Mouse (Mus musculus): ENCODE results near the gene Plekhg3. TPM values are rescaled to one million over a fixed set of nuclear protein-coding genes. Genes with fewer than 3 reads are reported as not detected.

Gene Plekhg3
- 10 to 100 TPM; 22.7 to 24.6 TPM for total RNA-seq (2021)

- intact Hi-C loops (cut with DNase I): no loop called here
- DNase-seq: no peak
Measured at GRCm38 (mm10) chr12:76530580-76531139, at the start of gene Plekhg3. Gene Plekhg3, plus strand, starts transcription at chr12:76530891.

DNA sequence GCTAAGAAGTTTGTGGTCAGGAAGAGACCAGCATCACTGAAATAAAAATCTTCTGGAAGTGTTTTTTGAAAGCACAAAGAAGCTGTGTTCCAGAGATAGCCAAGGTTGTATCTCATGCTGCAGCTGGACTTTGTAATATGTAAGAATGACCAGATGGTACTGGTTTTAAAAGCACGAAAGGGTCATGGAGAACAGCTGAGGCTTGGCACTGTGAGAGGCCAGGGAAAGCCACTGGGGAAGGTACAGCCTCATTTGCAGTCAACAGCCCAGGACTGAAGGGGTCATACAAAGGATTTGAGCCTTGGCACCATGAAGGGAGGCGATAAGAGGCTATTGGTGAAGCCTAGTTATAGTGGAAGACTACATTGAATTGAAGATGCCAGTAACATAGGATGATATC, 48.2 kb upstream of the Plekhg3 start:
- peak; percentile 57 to 68 for DNase-seq
- intact Hi-C loops (cut with DNase I): no loop called here

DNA sequence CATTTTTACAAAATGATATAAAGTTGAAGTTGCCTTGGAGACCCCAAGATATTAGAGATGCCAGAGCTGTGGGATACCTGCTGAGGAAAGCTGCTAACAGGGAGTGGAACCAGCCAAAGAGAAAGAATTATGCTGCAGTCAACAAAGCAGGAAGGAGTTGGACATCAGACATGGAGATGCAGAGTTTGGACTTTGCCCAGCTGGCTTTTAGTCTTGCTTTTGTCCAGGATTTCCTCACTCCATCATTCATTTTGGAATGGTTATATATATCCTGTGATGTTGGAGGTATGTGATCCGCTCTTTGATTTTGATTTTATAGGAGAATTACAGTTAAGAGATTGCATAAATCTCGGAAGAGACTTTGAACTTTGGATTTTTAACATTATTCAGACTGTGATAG, 47.7 kb upstream of the Plekhg3 start:
- intact Hi-C loops (cut with DNase I): no loop called here
- DNase-seq: no peak

DNA sequence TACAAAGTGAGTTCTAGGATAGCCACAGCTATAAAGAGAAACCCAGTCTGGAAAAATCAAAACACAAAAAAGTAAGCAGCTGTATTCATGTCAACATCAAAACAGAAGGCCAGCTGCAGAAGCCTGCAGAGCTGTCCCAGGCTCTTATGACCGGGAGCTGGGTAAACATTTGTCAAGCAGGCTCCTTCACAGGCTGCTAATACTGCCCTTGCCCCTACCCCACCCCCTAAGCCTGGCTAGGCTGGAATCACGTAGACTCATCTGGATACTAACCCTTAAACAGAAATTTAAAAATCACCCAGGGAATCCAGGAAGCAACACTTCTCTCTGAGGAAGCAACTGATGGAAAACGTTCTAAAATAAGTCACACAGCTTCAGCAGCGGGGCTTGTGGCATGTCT, 45.8 kb upstream of the Plekhg3 start:
- no peak for DNase-seq
- intact Hi-C loops (cut with DNase I): no loop called here

- no peak for DNase-seq
- intact Hi-C loops (cut with DNase I): no loop called here
Measured at GRCm38 (mm10) chr12:76485381-76485780, 45.3 kb upstream of the Plekhg3 start.

DNA sequence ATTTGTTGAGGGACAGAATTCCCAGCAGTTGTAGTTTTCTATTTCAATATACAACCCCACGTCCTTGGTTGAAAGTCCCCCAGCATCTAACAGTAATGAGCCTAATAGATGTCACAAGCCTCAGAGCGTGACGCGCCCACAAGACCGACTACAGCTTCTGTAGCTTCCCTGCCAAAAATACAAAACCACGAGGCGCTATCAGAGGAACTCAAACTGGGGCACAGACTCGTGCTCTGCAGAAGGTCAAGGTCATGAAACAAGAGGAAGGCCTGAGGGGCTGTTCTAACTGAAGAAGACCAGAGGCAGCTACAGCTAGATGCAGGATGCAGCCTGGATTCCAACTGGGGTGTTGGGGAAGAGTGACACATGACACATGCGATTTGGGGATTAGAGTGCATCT, 43.7 kb upstream of the Plekhg3 start:
- intact Hi-C loops (cut with DNase I): no loop called here
- DNase-seq: no peak

DNA sequence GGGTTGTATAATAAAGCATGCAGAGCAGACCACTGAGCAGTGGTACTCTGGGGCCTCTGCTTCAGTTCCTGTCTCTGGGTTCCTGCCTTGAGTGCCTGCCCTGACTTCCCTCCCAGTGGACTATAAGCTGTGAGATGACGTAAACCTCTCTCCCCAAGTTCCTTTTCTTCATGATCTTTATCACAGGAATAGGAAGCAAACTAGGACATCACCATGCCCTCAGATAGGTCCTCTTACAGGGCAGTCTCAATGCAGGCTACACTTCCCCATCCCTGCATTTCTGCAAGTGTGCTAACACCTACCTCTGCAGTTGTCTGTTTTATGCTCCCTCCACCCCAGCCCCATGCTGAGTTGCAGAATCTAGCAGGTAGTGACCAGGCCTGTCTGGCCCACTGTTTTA, 39.9 kb upstream of the Plekhg3 start:
- intact Hi-C loops (cut with DNase I): loop anchor here (10.0 kb wide), 1 partner anchor 224 kb away; the partner anchor contains the start of gene Sptb
- DNase-seq: no peak

DNA sequence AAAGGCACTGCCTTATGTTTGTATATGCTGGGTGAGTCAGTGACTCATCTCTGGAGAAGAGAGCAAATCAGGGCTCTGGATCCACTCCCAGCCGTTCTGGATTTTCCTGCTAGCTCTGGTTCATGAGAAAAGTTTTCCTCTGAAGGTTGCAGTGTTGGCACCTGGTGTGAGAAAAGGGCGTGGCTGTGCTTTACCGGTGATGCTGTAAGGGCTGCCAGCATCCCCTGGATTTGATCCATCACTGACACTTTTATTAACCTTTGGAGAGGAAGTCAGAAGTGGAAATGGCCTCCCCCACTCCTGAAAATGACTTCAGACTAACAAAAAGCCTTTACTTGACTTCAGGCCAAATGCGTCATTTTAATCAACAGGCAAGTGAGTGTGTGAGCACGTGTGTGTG, 37.2 kb upstream of the Plekhg3 start:
- DNase-seq: peak; percentile 73 to 78
- intact Hi-C loops (cut with DNase I): loop anchor here (2.0 to 10.0 kb wide), 2 partner anchors 15 to 221 kb away; partner anchors contain the start of gene Sptb

DNA sequence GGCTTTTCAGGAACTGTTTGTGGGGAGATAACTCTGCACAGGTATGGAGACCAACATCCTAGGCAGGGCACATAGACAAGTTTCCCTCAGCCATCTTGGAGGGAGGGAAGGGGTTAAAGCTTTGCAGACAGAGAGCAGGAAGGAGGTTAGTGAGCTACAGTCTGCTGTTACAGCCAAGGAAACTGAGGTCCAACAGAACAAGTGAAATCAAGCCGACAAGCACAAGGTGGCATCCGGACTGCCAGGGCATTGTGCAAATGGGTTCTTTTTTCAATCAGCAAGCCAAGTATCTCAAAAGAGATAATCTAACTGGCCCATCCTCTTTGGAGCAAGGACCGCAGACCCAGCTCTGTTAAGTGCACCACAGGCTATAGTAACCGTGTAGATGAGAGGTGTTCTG, 35.3 kb upstream of the Plekhg3 start:
- no peak for DNase-seq
- intact Hi-C loops (cut with DNase I): loop anchor here (10.0 kb wide), 1 partner anchor 219 kb away; the partner anchor contains the start of gene Sptb

GRCm38 (mm10) chr12:76496324-76496723, 34.4 kb upstream of the Plekhg3 start:
- intact Hi-C loops (cut with DNase I): loop anchor here (1.0 to 10.0 kb wide), 3 partner anchors 39 to 218 kb away; partner anchors contain the start of gene Sptb
- DNase-seq: peak; percentile 79 to 84

DNA sequence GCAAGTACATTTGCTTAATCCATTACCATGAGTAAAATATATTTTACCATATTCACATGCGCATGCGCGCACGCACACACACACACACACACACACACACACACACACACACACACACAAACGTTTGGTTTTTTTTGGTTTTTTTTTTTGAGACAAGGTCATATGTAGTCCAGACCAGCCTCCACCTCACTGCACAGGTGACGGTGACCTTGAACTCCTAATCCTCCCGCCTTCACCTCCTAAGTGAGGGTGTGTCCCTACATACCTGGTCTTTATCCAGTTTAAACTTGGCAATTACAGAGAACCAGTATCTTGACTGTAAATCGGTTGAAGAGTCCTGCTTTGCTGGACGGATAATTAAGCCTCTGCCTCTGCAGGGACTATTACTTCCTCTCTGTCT, 31.4 kb upstream of the Plekhg3 start:
- DNase-seq: no peak
- intact Hi-C loops (cut with DNase I): loop anchor here (10.0 kb wide), 1 partner anchor 216 kb away; the partner anchor contains the start of gene Sptb

DNA sequence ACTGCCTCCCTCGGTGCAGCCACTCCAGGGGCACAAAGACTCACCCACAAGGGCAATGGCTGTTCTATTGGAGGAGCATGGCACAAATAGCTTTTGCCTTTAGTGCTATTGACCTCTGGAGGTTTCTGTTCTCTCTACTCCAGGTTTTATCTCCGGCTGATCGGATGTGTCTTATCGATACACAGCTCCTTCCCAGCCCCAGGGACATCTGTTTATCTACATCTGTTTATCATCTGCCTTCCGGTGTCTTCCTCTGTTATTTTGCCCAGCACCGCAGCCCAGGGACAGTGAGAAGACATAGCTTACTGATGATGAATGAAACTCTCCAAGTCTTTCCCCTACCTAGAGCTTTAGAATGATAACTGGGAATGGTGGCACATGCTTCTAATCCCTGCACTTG, 30.6 kb upstream of the Plekhg3 start:
- intact Hi-C loops (cut with DNase I): no loop called here
- no peak for DNase-seq

GRCm38 (mm10) chr12:76500896-76501295, 29.8 kb upstream of the Plekhg3 start:
- intact Hi-C loops (cut with DNase I): no loop called here

DNA sequence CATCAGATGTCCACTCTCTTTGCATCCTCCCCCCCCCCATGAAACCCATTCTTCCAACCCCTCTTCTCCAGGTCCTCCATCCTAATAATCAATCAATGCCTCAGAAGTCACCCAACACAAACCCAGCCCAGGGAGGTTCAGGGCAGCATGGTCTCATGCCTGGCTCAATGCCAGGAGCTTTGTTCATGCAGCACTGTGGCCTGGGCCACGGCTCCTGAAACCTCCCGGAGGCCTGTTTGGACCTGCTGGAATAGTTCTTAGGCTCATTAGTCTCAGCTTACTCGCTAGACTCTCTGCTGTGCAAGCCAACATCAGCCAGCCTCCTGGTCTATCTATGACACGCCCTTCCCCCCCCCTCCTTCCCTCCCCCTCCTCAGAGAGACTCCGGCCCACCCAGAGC, 27.7 kb upstream of the Plekhg3 start:
- no peak for DNase-seq
- intact Hi-C loops (cut with DNase I): no loop called here

More at GRCm38 (mm10) chr12:76500896-76501295, 29.8 kb upstream of the Plekhg3 start:
- no peak for DNase-seq

- intact Hi-C loops (cut with DNase I): no loop called here
- DNase-seq: peak; percentile 74 to 75
Measured at GRCm38 (mm10) chr12:76506522-76506921, 24.2 kb upstream of the Plekhg3 start.

GRCm38 (mm10) chr12:76507791-76508190, 22.9 kb upstream of the Plekhg3 start:
- DNase-seq: no peak
- intact Hi-C loops (cut with DNase I): no loop called here

DNA sequence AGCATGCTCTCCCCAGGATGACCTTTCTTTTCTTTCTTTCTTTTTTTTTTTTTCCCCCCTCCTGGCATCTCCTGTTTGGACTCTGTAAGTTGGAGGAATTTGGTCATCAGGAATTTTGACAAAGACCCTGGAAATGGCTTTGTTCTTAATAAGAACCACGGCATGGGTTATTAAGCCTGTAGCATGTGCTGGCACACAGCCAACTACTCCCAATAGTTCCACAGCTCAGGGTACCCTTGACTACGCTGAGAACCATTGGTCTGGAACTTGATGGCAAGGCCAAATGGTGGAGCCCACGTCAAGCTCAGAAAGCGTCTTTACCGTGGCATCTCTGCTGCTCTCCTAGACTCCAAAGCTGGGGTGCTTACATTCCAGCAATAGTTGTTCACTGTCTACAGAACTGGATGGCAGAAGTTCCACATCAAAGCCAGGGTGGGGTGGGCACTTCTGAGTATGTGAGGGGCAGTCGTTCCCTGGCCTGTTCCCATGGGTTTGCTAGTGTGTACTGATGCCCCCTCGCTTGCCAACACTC, 21.7 kb upstream of the Plekhg3 start:
- intact Hi-C loops (cut with DNase I): no loop called here

GRCm38 (mm10) chr12:76512731-76513130, 18.0 kb upstream of the Plekhg3 start:
- intact Hi-C loops (cut with DNase I): loop anchor here (1.0 kb wide), 1 partner anchor 15 kb away; no protein-coding TSS in a partner anchor
- DNase-seq: peak; percentile 72 to 73

More for the DNA sequence above, 21.7 kb upstream of the Plekhg3 start:
- DNase-seq: no peak

- intact Hi-C loops (cut with DNase I): no loop called here
- DNase-seq: no peak
Measured at GRCm38 (mm10) chr12:76514842-76515241, 15.8 kb upstream of the Plekhg3 start.

GRCm38 (mm10) chr12:76518000-76518399, 12.7 kb upstream of the Plekhg3 start:
- DNase-seq: no peak
- intact Hi-C loops (cut with DNase I): loop anchor here (2.0 kb wide), 1 partner anchor 15 kb away; no protein-coding TSS in a partner anchor

GRCm38 (mm10) chr12:76518909-76519842, 11.5 kb upstream of the Plekhg3 start:
- intact Hi-C loops (cut with DNase I): loop anchor here (2.0 kb wide), 1 partner anchor 14 kb away; no protein-coding TSS in a partner anchor
- peak; percentile 61 to 63 for DNase-seq

Measured in heart, postnatal 10 days (tissue).